Mouse (Mus musculus) kidney, postnatal 14 days (tissue): ENCODE results near the gene 9430015G10Rik.

ENCODE experiments used
- DNase-seq: peaks from one replicate; pipeline ENCODE4 v3.0.0; 2022; ENCODE audit warnings: mixed read lengths

The 9430015G10Rik gene

DNA sequence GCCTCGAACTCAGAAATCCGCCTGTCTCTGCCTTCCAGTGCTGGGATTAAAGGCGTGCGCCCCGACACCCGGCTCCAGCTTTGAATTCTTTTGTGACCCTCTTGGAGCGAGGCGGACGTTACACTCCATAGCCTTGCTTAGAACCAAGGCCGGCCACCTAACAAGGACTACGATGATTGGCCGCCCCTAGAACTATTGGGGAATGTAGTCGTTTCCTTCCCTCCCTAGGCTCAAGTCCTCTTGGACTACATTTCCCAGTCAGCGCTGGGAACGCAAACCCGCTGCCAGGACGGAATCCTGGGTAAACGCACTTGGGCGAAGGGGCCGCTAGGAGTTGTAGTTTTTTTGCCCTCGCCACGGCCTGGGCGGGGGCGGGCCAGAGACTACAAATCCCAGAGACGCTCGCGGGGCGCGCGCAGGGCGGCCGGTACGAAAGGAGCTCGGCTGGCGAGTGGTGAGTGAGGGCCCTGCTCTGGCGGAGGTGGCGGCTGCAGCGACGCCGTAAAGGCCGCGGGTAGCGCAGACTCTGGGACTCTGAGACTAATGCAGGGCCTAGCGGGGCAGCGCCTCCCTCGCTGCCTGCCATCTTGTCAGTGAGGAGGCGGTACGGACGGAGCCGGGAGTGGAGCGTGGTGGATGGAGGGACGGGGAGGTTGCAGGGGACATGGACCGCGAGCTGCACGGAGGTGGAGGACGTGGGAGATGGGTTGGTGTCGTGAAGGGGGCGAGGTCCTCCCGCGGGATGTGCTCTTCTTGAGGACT, at the start of gene 9430015G10Rik:
TSS of gene 9430015G10Rik (plus strand) at position 413 of the 762 bp plus-strand sequence.
- DNase-seq = peak; percentile 98

- no peak for DNase-seq
These were observed 45.8 kb upstream of the 9430015G10Rik start for GRCm38 (mm10) chr4:156063861-156064509.

GRCm38 (mm10) chr4:156064510-156064897, 45.3 kb upstream of the 9430015G10Rik start:
- peak; percentile 42 for DNase-seq

GRCm38 (mm10) chr4:156065156-156065894, 44.5 kb upstream of the 9430015G10Rik start:
- peak; percentile 37 for DNase-seq

DNA sequence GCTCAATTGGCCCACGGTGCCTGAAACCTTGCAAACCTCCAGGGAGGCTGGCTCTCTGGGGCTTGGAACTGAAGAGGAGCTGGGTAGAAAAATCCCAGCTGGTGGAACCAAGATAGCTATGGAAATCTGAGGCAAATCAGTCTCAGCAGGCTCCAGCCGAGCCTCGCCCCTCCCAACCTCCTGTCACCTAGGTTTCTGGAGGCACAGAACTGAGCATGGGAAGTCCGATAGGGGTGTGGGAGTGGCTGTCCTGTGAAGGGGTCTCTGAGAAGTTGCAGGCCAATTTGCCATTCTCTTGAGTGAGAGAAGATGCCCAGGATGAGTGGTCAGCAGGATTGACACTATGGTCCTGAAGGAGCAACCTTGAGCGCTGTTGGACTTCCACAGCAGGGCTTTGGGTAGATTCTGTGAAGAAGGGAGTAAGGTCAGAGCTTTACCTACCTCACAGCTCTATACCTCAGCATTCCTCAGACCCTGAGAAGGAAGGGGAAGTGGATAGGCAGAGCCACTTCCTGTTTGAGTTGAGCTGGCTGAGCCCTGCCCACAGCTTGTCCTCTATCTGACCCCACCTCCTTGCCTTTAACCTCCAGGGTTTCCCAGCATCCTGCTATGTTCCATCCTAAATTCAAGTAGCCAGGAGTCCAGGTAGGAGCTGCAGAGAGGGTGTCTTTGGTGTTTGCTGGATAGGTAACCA, 42.4 kb upstream of the 9430015G10Rik start:
- DNase-seq = no peak

GRCm38 (mm10) chr4:156069701-156070100, 40.1 kb upstream of the 9430015G10Rik start:
- no peak for DNase-seq

DNA sequence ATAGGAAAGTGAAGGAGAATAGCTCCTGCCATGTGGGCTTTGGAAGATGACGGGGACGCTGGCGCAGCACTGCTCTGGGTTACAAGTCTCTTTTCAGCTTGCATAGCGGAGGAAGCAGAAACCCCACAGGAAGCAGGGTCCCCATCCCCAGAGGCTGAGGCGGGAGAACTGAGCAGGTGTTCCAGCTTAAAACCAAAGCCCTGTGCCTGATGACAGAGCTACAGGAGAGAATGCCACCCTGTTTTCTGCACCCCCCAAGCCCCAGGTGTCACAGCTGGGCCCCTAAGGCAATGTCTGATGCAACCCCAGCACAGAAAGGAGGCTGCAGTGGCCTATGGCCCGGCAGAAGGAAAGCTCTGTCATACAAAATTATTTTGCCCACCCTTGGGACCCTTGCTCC, 39.5 kb upstream of the 9430015G10Rik start:
- no peak for DNase-seq

GRCm38 (mm10) chr4:156070716-156071115, 39.1 kb upstream of the 9430015G10Rik start:
- DNase-seq = no peak

DNA sequence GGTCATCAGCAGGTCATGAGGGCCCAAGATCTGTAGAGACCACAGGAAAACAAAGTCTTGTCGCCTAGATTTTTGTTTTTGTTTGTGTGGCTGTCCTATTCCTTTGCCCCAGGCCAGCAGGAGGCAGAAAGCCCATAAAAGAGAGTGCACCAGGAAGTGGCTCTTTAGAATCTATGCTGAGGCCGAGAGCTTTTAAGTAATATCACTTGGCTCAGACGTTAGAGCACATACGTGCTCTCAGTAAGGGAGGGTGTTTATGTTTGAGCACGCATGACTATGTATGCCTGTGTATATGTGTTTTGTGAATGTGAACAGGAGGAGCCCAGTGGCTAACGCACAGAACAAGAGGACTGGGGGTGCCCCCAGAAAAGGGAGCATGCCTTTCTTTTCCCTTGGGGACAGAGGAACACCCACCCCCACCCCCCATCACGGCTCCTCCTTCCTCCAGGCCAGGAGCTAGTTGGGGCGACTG, 32.8 kb upstream of the 9430015G10Rik start:
- DNase-seq = peak; percentile 12

- peak; percentile 87 for DNase-seq
These were observed 32.1 kb upstream of the 9430015G10Rik start for GRCm38 (mm10) chr4:156077499-156078301.

- DNase-seq = peak; percentile 55
These were observed 27.1 kb upstream of the 9430015G10Rik start for GRCm38 (mm10) chr4:156082621-156083234.

- peak; percentile 92 for DNase-seq
These were observed 26.4 kb upstream of the 9430015G10Rik start for GRCm38 (mm10) chr4:156083348-156083747.

GRCm38 (mm10) chr4:156084096-156084879, 25.5 kb upstream of the 9430015G10Rik start:
- DNase-seq = peak; percentile 82

DNA sequence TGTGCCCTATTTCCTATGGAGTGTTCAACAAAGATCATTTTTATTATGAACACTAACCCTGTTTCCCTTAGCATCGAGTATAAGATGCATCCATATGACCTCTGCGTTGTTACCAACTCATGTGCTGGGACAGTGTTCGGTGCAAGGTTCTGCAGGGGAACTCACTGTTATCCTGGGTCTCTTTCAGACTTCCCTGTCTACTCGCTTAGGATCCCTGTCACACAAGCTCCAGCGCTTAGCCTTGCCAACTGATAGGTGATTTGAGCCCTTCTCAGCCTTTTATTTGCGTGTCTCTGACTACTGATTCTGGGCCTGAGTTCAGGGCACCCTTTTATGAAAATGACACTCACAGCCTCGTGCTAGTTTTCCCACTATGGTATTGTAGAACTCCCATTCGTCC, 24.5 kb upstream of the 9430015G10Rik start:
- no peak for DNase-seq

- DNase-seq = no peak
These were observed 22.2 kb upstream of the 9430015G10Rik start for GRCm38 (mm10) chr4:156087398-156088087.

GRCm38 (mm10) chr4:156091236-156091635, 18.5 kb upstream of the 9430015G10Rik start:
- DNase-seq = no peak

DNA sequence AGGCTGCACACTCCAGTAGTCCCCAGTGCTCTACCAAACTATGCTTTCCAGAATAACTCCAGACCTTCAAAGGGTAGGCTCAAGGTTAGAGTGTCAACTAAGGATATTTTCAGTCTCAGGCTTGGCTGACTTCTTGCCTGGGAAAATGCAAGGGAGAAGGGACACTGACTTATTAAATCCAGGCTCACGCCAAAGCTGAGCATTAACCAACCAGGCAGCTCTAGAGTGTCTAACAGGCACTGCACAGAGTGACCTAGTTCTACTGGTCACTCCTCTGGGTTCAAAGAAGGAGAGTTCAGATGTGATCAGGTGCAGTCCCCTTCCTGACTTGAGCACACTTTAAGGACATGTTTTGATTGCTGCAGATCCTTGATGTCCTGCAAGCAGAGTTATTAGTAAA, 17.0 kb upstream of the 9430015G10Rik start:
- peak; percentile 44 for DNase-seq

DNA sequence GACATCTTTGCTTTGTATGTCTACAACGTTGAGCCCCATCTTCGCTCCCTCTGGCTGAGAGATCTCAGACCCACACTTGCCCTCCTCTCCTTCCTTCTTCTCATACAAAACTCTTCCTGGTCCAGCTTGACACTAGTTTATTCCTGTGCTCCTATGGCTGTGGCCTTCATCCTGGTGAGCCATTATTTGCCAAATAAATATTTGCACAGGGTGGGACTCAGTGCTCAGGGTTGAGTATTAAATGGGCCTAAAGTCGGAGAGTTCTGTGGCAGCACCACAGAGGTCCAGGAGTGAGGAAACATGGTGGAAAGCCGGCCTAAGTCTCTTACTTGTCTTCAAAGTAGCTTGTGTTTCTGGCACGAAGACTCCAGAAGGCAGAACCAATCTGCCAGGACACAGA, 16.0 kb upstream of the 9430015G10Rik start:
- no peak for DNase-seq

- no peak for DNase-seq
These were observed 13.6 kb upstream of the 9430015G10Rik start for GRCm38 (mm10) chr4:156096191-156096590.
